Mouse (Mus musculus) lung, adult 2 months (tissue): ENCODE measurements around the gene H2afj. TPM values are rescaled to one million over a fixed set of nuclear protein-coding genes. Genes with fewer than 3 reads are reported as not detected.
A peak's percentile ranks its signal among the peaks of the same experiment; 100 is the strongest.

Source experiments
- DNase-seq: peaks from one replicate; pipeline ENCODE4 v3.0.0; 2022
- H3K4me1 ChIP-seq: fragments of 200-500 bp; 2 replicates; pipeline ENCODE4 v1.6.1; 2011; ENCODE audit warnings: low read length; ENCODE audit not compliant: control insufficient read depth, insufficient read depth
- H3K4me3 ChIP-seq: fragments of 200-500 bp; replicated peaks from 2 replicates; pipeline ENCODE3; 2011; ENCODE audit warnings: low read depth, mild to moderate bottlenecking, control low read depth, low read length; ENCODE audit errors: extremely low read depth
- CTCF ChIP-seq: fragments of 200-500 bp; IDR thresholded peaks from 2 replicates; pipeline ENCODE4 v1.5.1; 2011; ENCODE audit warnings: mild to moderate bottlenecking, low read length, control low read depth; ENCODE audit not compliant: insufficient read depth
- POLR2A ChIP-seq: fragments of 200-500 bp; IDR thresholded peaks from 2 replicates; pipeline ENCODE4 v1.6.1; 2011; ENCODE audit warnings: low read depth, mild to moderate bottlenecking, control low read depth, low read length, borderline replicate concordance; ENCODE audit errors: extremely low read depth
- WGBS: fragments of 180-500 bp; shearing (Covaris S2); methylation state at CpG from one replicate; pipeline ENCODE4 v1.1.7; 2018; 5-methylcytosine and 5-hydroxymethylcytosine counted together
- polyA plus RNA-seq: library from polyadenylated mRNA; depleted of rRNA; stranded (reverse); fragments of >200 nt; gene quantifications from 2 replicates; pipeline ENCODE4 v1.2.3, GENCODE M21; 2012

H2afj gene
- polyA plus RNA-seq, 1 experiment = 242 TPM

DNA sequence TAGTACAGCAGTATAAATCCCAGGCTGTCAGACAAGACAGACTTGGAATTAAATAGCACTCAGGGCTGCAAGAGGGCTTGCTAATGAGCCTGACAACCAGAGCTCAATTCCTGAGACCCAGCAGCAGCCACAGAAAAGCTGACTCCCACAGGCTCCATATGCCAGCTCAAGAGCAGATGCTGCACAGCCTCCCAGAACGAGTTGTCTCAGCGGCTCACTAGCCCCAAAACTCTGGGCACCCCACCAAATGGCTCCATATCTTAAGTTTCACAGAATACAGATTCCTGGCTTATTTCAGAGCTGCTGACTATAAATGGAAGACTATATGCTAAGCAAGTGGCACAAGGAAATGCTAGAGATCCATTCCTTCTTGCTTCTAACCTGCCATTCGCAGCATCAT lies 9.5 kb downstream of the H2afj start:
- H3K4me1 ChIP-seq = no peaks in the 10 kb centered on the region; the same call in 1 of the 2 replicates
- no peak for TF ChIP-seq CTCF
- TF ChIP-seq POLR2A = no peak
- WGBS = 95% methylated on average over 3 of the region's 3 CpGs
- no peak for DNase-seq
- no peak overlapping the region for H3K4me3 ChIP-seq

GRCm38 (mm10) chr6:136820381-136820780 lies 12.3 kb downstream of the H2afj start:
- DNase-seq = no peak
- no peak overlapping the region for H3K4me3 ChIP-seq
- 91% methylated on average over 21 of the region's 21 CpGs for WGBS
- TF ChIP-seq CTCF = no peak
- TF ChIP-seq POLR2A = no peak
- no peaks in the 10 kb centered on the region for H3K4me1 ChIP-seq

DNA sequence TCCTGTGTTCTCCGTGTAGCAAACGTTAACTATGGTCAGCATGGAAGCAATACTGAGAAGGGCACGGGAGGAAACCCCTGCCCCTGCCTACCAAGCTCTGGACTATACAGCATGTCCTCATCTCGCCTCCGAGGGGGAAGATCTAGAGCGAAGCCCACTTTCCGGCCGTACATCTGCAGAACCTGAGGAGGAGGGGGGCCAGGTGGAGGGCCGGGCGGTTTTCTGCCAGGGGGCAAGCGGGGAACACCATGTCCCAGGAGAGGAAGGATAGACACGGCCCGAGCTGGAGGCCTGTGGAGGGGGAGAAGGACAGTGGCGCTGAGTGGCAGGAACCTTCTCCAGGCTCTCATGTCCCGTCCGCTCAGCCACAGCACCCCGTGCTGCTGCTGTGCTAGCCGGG lies 13.0 kb downstream of the H2afj start:
- Histone ChIP-seq H3K4me1 (no peaks in the 10 kb centered on the region), H3K4me3 (no peak overlapping the region)
- DNase-seq = no peak
- WGBS = 90% methylated on average over 18 of the region's 18 CpGs
- TF ChIP-seq CTCF (no peak), POLR2A (no peak)

DNA sequence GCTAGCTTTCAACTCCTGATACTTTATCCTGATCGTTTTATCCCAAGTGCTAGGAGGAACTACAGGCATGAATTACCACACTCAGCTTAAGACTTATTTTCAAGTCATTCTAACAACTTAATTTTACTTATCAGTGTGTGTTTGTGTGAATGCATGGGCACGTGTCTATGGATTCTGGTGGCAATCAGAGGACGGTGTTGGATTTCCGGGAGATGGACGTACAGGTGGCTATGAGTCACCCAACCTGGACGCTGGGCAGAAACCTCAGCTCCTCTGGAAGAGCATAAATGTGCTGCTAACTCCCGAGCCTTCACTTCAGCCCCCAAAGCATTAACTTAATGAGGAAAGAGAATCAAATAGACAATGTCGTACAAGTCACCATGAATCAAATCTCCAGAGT lies 16.9 kb downstream of the H2afj start:
- Histone ChIP-seq H3K4me3 (no peak overlapping the region), H3K4me1 (peaks cover 3% of the 10 kb centered on the region)
- TF ChIP-seq POLR2A (no peak), CTCF (no peak)
- no peak for DNase-seq
- WGBS = 87% methylated on average over 8 of the region's 8 CpGs

GRCm38 (mm10) chr6:136827116-136827515 lies 19.1 kb downstream of the H2afj start:
- DNase-seq = no peak
- H3K4me3 ChIP-seq = peak overlapping the region; percentile 85
- peaks cover 3% of the 10 kb centered on the region for H3K4me1 ChIP-seq
- TF ChIP-seq CTCF = no peak
- no peak for TF ChIP-seq POLR2A
- 8% methylated on average over 7 of the region's 7 CpGs for WGBS

DNA sequence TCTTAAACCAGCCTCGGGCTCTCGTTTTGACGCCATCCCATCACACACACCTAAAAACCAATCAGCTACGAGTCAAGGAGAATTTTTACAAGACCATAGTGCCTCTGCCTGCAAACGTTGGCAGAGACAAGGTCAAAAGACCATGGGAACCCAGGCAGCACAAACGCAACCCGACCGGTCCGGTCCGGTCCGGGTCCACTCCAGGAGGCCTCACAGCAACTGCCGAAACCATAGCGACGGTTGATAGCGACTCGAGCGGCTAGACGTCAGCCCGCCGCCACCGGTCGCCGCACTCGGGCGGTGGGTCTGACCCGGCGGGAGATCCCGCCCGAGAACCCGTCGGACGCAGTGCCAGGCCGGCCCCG lies 19.5 kb downstream of the H2afj start, which contains the start of gene BC049715:
Gene BC049715, plus strand, starts transcription at position 111 of the 365 bp plus-strand sequence.
- H3K4me3 ChIP-seq = peak within 1 kb of the TSS; percentile 85
- TF ChIP-seq CTCF (no peak), POLR2A (no peak)
- H3K4me1 ChIP-seq = peaks cover 3% of the 10 kb centered on the region
- no peak for DNase-seq
- WGBS = under 1% methylated on average over 34 of the region's 34 CpGs

GRCm38 (mm10) chr6:136827881-136828561 lies 20.0 kb downstream of the H2afj start, which contains the start of gene Wbp11:
Gene Wbp11, minus strand, starts transcription at chr6:136828233.
- H3K4me3 ChIP-seq = peak within 1 kb of the TSS; percentile 85
- DNase-seq = peak; percentile 94
- TF ChIP-seq CTCF (peak; percentile 25; the same call in 1 of the 2 replicates), POLR2A (peak; percentile 78; the same call in 1 of the 2 replicates)
- 1% methylated on average over 45 of the region's 45 CpGs for WGBS
- peaks cover 3% of the 10 kb centered on the region for H3K4me1 ChIP-seq

- DNase-seq = no peak
- WGBS = 34% methylated on average over 4 of the region's 4 CpGs
- Histone ChIP-seq H3K4me3 (peak overlapping the region; percentile 45), H3K4me1 (peaks cover 3% of the 10 kb centered on the region)
- TF ChIP-seq POLR2A (no peak), CTCF (no peak)
These were observed 20.6 kb downstream of the H2afj start for GRCm38 (mm10) chr6:136828681-136829080.

DNA sequence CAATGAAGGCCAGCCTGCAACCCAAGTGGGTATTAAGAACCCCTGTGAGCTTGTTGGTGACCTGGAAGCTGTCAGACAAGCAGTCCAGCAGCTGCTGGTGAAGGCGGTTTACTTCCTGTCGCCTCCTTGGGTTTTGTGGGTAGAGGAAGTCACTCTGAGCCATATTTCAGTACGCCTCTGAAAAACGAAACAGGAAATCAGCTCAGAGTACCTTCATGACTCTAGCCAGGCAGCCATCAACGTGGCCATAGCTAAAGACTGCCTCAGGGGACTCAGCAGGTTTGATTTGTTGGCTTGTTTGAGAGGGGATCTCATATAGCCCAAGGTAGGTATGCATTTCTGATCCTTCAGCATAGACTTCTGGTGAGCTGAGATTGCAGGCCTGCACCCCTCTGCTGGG lies 23.7 kb downstream of the H2afj start:
- H3K4me1 ChIP-seq = peaks cover 3% of the 10 kb centered on the region
- DNase-seq = no peak
- WGBS = 45% methylated on average over 5 of the region's 5 CpGs
- TF ChIP-seq POLR2A = no peak
- no peak for TF ChIP-seq CTCF
- no peak overlapping the region for H3K4me3 ChIP-seq

DNA sequence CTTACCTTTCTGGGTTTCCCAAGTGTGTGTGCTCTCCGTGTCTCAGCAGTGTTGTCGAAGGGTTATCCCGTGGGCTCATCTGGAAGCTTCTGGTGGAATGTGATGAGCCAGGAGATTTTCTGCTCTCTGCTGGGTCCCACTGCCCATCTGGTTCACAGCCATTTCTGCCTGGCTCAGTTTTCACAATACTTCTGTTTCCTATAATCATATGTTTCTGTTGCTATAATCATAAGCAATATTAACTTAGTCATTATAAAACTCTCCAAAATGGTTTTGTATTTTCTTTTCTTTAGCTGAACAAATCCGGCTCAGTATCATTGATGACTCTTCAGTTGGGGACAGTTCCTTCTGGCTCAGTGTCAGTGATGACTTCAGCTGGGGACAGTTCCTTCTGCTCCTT lies 27.3 kb downstream of the H2afj start, which contains the start of gene Smco3:
Gene Smco3, minus strand, starts transcription at position 101 of the 400 bp plus-strand sequence.
- no peak within 1 kb of the TSS for H3K4me3 ChIP-seq
- no peak for TF ChIP-seq CTCF
- no peak for TF ChIP-seq POLR2A
- H3K4me1 ChIP-seq = no peaks in the 10 kb centered on the region
- 43% methylated on average over 4 of the region's 4 CpGs for WGBS
- DNase-seq = no peak
